Mouse (Mus musculus): Measurements from ENCODE around the gene Anln. TPM values are rescaled to one million over a fixed set of nuclear protein-coding genes. Genes with fewer than 3 reads are reported as not detected.
"Not testable (repeated sequence)": the region's sequence is repeated elsewhere in the genome, so short reads cannot be mapped to it uniquely, and the experiment has no call there.

Anln gene
- total RNA-seq (2021), result 1 to 10 TPM; 1.7 to 2.2 TPM

DNA sequence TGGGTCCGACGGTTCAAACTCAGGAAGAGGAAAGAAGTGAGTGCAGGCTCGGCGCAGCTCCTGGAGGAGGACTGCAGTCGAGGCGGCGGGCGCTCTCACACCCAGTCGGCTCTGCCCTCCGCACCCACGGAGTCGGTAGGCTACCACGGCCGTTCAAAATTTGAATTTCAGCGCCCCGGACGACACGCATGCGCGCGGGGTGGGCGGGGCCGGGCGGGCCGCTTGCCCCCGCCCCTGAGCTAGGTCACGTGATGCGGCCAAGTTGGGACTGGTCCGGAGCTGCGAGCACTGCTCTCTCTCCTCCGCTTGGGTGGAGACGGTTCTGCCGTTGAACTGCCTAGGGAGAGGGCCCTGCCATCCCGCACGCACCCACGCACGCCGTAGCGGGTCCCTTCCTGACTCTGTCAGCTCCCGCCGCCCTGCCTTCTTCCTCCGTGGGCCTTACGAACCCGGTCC, at the start of gene Anln:
Anln (minus strand) TSS at position 168 of the 456 bp plus-strand sequence.
- intact Hi-C loops (cut with DNase I), result no loop called here
- DNase-seq (ENCODE audit: low spot score), result peak; percentile 81

DNA sequence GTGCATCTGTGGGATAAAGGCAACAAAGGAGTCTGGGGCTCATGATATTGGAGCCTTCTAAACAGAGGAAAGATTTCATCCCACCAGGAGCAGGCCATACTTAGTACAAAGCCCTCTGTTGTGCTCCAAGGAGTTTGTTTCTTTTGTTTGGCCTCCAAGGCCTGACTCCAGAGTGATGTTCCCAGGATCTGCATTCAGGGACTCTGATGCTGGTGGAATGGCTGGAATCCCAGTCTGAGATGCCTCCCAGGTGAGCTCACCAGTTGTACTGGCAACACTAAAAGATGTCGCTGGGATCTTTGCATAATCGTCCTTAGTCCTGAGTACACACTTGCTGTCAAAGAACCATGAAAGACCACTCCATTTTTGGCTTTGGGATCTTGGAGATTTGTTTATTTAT, 45.1 kb upstream of the Anln start:
- intact Hi-C loops (cut with DNase I), result no loop called here
- DNase-seq (ENCODE audit: low spot score), result no peak

DNA sequence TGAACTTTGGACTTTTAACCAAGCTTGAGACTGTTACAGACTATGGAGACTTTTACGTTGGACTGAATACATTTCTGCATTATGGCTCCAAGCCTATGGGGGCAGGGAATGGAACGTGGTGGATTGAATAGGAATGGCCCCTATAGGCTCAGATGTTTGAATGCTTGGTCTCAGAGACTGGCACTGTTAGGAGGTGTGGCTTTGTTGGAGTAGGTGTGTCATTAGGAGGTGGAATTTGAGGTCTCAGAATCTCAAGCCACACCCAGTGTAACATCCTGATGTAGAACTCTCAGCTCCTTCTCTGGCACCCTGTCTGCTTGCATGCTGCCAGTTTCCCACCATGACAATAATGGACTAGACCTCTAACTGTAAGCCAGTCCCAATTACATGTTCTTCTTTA, 44.2 kb upstream of the Anln start:
- DNase-seq (ENCODE audit: low spot score), result no peak
- intact Hi-C loops (cut with DNase I), result no loop called here

DNA sequence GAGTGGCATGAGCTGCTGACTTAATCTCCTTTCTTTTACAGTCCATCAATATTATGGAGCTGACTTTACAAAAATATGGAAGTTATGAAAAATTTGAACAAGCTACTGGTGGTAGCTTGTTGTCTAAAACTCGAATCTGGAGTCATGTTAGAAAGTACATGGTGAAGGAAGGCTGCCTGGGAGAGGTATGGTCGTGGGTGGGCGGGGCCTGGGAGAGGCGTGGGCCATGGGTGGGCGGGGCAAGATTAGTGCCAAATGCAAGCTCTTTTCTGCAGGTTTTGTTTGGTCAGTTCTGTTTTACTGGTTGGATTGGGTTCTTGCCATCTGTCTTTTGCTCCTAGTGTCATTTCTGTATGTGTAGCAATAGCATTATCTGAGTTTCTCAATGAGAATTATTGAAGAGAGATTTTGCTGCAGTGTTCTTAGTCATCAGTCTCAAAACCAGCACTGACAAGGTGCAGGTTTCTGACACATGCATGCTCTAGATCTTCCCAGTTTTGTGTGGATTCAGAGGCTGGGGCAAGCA, 41.4 kb upstream of the Anln start:
- intact Hi-C loops (cut with DNase I), result no loop called here
- DNase-seq (ENCODE audit: low spot score), result no peak

DNA sequence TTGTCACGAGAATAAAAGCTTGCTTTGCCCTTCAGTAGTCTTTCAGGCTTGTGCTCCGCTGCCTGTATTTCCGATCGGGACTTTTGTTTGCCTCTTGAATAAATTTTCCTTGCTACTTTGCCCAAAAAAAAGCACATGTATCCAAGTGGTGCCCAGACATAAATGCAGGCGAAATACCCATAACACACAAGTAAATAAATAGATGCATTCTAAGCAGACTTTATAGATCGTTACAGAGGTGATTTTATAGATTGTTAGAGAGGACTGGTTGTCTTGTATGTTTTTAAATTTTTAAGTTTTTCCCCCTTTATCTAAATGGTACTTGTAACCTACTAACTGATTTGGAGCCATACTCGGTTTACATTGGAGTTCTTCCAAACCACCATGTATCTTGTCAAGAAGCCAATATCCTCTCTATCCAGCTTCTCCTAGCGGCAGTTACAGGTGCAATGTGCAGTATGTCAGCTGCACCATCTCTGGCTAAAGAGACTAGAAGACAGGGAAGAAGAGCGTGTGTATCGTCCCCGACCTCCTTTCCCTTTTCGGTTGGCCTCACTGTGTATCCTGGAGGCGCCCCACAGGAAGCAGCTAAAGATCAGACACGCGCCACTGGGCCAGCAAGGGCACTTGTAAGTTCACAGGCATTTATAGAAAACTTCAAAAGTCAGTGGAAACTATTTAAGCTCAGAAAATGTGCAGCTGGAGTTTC, 40.7 kb upstream of the Anln start:
- intact Hi-C loops (cut with DNase I), result no loop called here
- no peak for DNase-seq (ENCODE audit: low spot score)

DNA sequence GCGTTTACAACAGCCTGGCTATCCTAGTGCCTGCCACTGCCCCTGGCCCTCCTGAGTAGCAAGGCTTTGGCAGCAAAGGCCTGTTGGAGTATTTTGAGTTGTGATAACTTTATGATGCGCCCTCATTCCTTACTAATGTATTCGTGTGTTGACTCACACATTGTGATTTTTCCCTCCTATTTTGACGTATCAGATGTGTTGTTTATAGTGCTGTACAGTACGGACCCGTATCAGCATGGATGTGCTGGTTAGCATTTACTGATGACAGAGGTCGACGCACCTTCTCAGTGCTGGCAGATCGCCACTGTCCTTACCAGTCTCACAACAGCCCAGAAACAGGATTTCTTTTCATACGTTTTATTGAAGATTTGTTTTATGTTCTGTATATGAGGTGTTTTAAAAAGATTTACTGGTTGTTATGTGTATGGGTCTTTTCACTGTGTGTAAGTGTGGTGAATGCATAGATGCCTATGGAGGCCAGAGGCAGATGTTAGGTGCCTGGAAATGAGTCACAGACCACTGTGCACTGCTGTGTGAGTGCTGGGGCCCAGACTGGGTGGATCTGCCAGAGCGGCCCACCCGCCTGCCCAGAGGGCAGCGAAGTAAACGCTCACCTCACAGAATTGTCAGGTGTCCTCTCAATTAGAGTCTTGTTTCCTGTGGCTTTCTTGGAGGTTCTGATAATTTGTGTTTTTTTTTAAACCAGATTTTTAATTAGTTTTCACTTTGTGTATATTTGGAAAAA, 39.9 kb upstream of the Anln start:
- no peak for DNase-seq (ENCODE audit: low spot score)
- intact Hi-C loops (cut with DNase I), result no loop called here

DNA sequence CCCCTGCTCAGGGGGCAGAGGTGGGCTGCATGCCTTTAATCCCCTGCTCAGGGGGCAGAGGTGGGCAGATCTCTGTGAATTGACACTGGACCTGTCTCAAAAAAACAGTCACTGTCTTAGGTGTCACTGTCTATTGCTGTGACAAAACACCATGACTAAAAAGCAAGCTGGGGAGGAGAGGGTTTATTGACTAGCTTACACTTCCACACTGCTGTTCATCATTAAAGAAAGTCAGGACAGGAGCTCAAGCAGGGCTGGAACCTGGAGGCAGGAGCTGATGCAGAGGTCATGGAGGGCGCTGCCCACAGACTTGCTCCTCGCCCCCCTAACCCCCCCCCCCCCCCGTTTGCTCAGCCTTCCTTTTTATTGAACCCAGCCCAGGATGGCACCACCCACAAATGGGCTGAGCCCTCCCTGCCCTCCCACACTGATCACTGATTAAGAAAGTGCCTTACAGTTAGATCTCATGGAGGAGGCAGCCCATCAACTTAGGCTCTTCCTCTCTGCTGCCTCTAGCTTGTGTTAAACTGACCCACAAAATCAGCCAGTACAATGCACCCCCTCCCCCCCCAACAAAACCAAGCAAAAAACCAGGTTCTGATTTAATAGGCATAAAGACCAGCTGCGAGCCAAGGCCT, 39.2 kb upstream of the Anln start:
- no peak for DNase-seq (ENCODE audit: low spot score)
- intact Hi-C loops (cut with DNase I), result no loop called here

DNA sequence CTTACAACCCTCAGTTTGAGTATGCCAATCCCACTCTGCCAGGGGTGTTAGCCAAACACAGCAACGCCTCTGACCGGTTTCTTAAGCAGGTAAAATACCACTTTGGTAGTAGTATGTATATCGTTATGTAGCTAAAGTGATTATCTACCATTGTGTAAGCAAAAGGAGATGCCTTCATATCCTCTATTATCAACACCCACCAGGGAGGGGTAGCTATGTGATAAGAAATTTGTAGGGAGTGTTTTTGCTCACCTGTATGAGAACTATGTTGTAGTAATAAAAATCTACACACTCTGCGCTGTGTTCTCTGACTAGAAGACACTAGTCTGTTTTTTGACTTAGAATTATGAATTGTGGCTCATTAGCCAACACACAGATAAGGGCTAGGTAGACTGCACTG, 35.7 kb upstream of the Anln start:
- DNase-seq (ENCODE audit: low spot score), result no peak
- intact Hi-C loops (cut with DNase I), result no loop called here

DNA sequence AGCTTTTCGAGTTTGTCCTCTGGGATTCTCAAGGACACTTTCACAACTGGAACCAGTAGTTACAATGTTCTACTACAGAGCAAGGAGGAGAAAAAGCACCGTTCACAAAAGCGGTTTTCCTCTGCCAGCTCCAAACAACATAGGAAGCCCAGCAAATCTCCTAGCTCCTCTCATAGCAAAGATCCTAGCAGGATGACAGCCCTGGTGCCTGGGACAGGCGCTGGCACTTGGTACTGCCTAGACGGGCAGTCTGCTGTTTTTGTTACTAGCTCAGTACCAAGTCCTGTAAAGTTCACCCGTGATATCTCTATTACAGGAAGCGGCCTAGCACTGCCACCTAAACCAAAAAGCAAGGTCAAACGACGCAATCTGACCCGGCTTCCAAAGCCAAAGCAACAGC, 35.2 kb upstream of the Anln start:
- intact Hi-C loops (cut with DNase I), result no loop called here
- no peak for DNase-seq (ENCODE audit: low spot score)

DNA sequence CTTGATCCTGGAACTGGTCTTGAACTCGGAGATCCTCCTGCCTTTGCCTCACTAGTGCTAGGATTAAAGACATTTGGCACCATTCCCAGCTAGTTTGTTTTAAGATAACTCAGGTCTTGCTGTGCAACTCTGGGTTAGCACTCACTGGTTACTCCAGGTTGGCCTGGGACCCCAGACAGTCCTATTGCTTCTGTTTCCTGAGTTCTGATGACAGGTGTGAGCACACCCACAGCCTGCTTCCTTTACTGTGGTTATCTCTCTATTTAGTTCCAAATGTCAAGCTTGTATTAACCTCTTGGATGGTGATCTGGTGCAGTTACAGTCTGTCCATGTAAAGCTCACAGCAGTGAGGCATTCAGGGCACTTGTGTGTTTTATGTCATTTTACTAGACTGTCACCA, 34.5 kb upstream of the Anln start:
- no peak for DNase-seq (ENCODE audit: low spot score)
- intact Hi-C loops (cut with DNase I), result no loop called here

DNA sequence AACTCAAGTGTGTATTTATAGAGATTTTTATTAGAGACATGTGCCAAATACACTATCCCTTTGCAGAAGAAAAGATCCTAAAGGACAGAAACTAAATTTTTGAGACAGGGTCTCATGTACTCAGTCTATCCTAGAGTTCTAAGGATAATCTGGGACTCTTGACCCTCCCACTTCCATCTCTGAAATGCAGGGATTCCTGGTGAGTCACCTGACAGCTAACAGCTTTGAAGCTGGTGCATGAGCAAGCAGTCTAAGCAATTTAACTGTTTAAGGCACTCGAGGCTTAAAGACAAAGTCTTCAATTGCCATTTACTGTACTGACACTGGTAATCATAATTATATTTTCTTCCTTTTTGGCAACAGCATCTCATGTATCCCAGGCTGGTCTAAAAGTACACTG, 33.6 kb upstream of the Anln start:
- DNase-seq (ENCODE audit: low spot score), result no peak
- intact Hi-C loops (cut with DNase I), result no loop called here

DNA sequence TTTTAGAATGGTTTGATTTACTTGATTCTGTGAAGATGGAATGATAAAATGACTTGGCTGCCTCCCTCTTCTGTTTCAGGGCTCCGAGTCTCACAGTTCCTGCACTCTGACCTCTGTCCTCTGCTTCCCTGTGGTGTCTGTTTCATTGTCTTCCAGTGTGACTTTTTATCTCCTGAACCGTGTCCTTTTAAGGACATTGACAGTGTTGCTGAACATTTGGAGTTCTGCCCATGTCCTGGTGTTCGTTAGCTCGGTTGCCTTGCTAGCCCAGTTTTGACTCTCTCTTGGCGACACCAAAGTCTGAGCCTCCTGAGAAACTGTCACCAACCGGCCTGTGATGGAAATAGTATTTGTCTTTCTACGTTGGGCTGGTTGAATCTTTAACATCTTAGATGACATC, 31.5 kb upstream of the Anln start:
- DNase-seq (ENCODE audit: low spot score), result no peak
- intact Hi-C loops (cut with DNase I), result no loop called here

DNA sequence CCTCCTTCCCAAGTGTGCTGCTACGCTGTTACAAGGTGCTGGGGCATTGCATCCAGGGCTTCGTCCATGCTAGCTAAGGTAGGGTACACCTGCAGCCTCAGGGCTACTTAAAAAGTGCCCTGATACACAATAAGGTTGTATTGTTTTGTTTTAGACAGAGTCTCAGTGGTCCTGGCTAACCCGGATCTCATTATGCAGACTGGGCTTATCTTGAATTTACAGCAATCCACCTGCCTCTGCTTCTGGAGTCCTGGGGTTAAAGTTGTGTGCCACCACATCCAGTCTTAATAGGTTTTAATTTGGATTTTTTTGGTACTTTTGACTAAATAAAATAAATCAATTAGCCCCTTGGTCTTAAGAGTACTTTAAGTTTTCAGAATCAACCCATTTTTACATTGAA, 30.9 kb upstream of the Anln start:
- intact Hi-C loops (cut with DNase I), result no loop called here
- DNase-seq (ENCODE audit: low spot score), result no peak

DNA sequence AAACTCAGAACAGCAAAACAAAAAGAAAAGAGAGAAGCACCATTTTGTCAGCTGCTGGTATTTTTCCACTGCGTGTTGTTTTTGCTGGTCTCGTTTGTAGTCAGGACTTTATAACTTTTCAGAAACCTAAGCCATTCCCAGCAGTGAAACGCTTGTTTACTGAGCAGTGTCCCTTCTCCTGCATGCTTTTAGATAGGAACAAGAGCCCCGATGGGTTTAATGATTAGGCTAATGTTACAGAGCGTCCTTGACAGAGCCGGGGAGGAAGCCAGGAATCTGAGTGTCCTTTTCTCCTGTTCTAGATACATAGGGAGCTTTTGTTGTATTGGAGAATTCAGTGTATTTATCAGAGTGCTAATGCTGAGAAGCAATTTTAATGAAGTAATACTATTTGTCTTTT, 28.6 kb upstream of the Anln start:
- DNase-seq (ENCODE audit: low spot score), result no peak
- intact Hi-C loops (cut with DNase I), result no loop called here

DNA sequence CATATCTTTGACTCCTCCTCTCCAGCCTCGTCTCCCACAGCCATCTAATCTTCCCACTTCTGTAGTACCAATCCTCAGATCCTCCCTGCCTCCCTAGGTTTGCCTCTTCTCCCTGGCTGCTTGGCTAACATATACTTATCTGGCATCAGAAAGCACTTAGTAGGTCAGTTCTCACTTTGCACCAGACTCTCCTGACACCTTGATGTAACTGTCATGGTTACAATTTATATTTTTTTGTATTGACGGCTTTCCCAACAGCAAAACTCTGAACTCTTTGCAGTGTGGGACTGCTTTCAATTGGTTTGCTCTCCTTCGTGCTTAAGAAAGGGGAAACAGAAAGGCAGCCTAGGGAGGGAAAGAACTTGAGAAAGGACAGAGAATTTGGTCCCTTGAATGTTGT, 27.2 kb upstream of the Anln start:
- DNase-seq (ENCODE audit: low spot score), result no peak
- intact Hi-C loops (cut with DNase I), result no loop called here

DNA sequence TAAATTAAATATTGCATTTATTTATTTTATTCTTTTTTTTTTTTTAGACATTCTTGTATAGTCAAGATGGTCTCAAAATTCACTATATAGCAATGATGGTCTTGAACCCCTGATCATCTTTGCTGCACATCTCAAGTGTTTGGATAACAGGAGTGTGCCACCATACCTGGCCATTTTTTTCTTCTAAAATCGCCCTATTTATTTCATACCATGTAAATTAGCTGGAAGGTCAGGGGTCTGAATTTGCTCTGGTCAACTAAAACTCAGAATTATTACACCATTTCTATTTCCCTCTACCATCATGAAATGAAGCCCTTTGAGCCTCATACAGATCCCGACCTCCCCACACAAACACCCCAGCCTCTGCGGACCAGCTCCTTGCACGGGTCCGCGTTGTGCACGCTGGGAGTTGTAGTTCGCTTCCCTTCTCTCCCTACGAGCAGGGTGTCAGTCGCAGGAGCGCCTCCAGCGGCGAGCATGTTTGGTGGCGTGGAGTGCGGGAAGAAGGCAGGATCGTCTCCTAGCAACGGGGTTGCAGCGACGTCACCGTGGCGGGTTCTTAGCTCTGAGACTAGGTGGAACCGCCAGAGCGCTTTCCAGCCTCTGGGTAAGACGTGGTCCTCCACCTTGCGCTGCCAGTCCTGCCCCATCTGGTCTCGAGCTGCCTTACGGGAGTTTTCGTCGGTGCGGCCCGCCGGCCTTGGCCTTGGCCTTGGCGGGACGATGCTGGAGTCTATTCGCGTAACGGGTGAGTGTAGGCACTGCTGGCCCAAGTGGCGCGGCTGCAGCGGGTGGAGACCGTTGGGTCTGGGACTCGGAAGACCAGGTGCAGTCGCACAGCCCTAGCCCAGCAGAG, 22.2 kb upstream of the Anln start, which contains the start of gene 9530077C05Rik:
9530077C05Rik (plus strand) TSS at position 512 of the 856 bp plus-strand sequence.
- intact Hi-C loops (cut with DNase I), result loop anchor here (5.0 kb wide), 2 partner anchors 179 to 254 kb away; partner anchors contain the start of gene Pigyl
- peak; percentile 93 for DNase-seq (ENCODE audit: low spot score)

DNA sequence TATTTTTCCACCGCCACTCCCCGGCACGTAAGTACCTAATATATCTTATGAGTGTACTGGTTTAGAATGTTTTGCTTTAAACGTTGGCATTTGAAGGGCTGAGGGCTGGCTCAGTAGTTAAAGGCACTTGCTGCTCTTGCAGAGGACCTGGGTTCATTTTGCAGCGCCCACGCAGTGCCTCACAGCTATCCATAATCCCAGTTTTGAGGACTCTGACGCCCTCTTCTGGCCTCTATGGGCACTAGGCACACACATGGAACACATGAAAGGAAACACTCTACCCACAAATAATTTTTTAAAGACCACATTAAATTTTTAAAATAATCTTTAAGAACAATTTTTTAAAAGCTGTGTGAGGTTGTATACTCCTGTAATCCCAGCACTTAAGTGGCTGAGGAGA, 20.5 kb upstream of the Anln start:
- no peak for DNase-seq (ENCODE audit: low spot score)
- intact Hi-C loops (cut with DNase I), result no loop called here

DNA sequence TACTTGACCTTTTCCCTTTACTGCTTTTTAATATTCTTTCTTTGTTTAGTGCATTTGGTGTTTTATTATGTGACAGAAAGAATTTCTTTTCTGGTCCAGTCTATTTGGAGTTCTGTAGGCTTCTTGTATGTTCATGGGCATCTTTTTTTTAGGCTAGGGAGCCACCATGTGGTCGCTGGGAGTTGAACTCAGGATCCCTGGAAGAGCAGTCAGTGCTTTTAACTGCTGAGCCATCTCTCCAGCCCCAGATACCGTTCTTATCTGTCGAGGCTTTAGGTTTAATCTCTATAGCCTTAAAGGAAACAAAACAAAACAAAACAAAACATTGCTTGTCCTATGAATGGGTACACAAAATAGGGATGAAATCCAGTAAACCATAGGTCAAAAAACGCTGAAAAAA, 19.4 kb upstream of the Anln start:
- DNase-seq (ENCODE audit: low spot score); intact Hi-C loops (cut with DNase I): not testable (repeated sequence)

DNA sequence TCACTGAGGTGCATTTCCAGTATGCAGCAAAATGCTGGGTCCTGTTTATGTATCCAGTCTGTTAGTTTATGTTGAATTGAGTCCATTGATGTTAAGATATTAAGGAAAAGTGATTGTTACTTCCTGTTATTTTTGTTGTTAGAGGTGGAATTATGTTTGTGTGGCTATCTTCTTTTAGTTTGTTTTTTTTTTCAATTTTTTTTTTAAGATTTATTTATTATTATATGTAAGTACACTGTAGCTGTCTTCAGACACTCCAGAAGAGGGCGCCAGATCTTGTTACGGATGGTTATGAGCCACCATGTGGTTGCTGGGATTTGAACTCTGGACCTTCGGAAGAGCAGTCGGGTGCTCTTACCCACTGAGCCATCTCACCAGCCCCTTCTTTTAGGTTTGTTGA, 18.6 kb upstream of the Anln start:
- intact Hi-C loops (cut with DNase I), result loop anchor here (2.0 kb wide), 1 partner anchor 339 kb away; no protein-coding TSS in a partner anchor

DNA sequence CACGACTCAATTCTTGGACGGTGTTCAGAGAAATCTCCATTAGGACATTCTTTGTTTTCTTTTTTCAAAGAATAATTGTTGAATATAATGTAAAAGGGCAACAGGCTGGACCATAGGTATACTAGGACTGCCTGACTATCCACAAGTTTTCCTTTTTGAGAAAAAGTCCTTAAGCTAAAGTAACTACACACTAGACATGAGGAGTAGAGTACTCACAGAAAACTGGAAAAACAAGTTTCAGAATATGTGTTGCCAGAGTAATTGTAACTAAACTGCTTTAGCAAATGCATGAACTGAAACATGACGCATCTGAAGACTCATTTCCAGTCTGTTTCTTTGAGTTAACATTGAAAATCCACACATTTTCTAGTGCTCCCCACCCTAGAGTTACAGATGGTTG, 16.4 kb upstream of the Anln start:
- DNase-seq (ENCODE audit: low spot score), result no peak
- intact Hi-C loops (cut with DNase I), result no loop called here

More for the DNA sequence above, 18.6 kb upstream of the Anln start:
- DNase-seq (ENCODE audit: low spot score), result not testable (repeated sequence)
